Mouse (Mus musculus): ENCODE data around the gene Kbtbd3. TPM values are rescaled to one million over a fixed set of nuclear protein-coding genes. Genes with fewer than 3 reads are reported as not detected.

The Kbtbd3 gene
- 3.5 and 4.4 TPM in 2 replicates for polyA plus RNA-seq (2012; ENCODE audit: insufficient read depth, insufficient read length, missing spikeins)

- peak within 1 kb of the TSS; percentile 99 for H3K4me3 ChIP-seq (ENCODE audit: insufficient read depth, low read length)
- TF ChIP-seq POLR2A (IDR thresholded peaks at IDR 0.05; ENCODE audit: borderline replicate concordance, low read depth, low read length), result no peak
- no peak for TF ChIP-seq CTCF (IDR thresholded peaks at IDR 0.05; ENCODE audit: low read depth, low read length)
These were observed at the start of gene Kbtbd3, which contains the start of gene Aasdhppt for GRCm38 (mm10) chr9:4309351-4310085. TSS of gene Kbtbd3 (plus strand) at chr9:4309833. TSS of gene Aasdhppt (minus strand) at chr9:4309471.

GRCm38 (mm10) chr9:4259841-4260745 lies 49.5 kb upstream of the Kbtbd3 start:
- H3K27ac ChIP-seq (ENCODE audit: insufficient read depth, low read depth, low read length), result no peak overlapping the region
- no peak for TF ChIP-seq POLR2A (IDR thresholded peaks at IDR 0.05; ENCODE audit: borderline replicate concordance, low read depth, low read length)
- no peak for TF ChIP-seq CTCF (IDR thresholded peaks at IDR 0.05; ENCODE audit: low read depth, low read length)
- no peaks in the 10 kb centered on the region for H3K4me1 ChIP-seq (ENCODE audit: control insufficient read depth, insufficient read depth, low read length)
- no peak overlapping the region for H3K4me3 ChIP-seq (ENCODE audit: insufficient read depth, low read length)

More at GRCm38 (mm10) chr9:4309351-4310085, at the start of gene Kbtbd3, which contains the start of gene Aasdhppt:
- Histone ChIP-seq H3K4me1 (ENCODE audit: control insufficient read depth, insufficient read depth, low read length) (peaks cover 5% of the 10 kb centered on the region), H3K27ac (ENCODE audit: insufficient read depth, low read depth, low read length) (peak within 1 kb of the TSS; percentile 71)

- no peak overlapping the region for H3K27ac ChIP-seq (ENCODE audit: insufficient read depth, low read depth, low read length)
- H3K4me3 ChIP-seq (ENCODE audit: insufficient read depth, low read length), result no peak overlapping the region
- no peaks in the 10 kb centered on the region for H3K4me1 ChIP-seq (ENCODE audit: control insufficient read depth, insufficient read depth, low read length)
- TF ChIP-seq POLR2A (IDR thresholded peaks at IDR 0.05; ENCODE audit: borderline replicate concordance, low read depth, low read length) (no peak), CTCF (IDR thresholded peaks at IDR 0.05; ENCODE audit: low read depth, low read length) (no peak)
These were observed 48.9 kb upstream of the Kbtbd3 start for GRCm38 (mm10) chr9:4260746-4261090.

- TF ChIP-seq POLR2A (IDR thresholded peaks at IDR 0.05; ENCODE audit: borderline replicate concordance, low read depth, low read length), result no peak
- no peak for TF ChIP-seq CTCF (IDR thresholded peaks at IDR 0.05; ENCODE audit: low read depth, low read length)
- H3K4me1 ChIP-seq (ENCODE audit: control insufficient read depth, insufficient read depth, low read length), result no peaks in the 10 kb centered on the region
- H3K4me3 ChIP-seq (ENCODE audit: insufficient read depth, low read length), result no peak overlapping the region
- H3K27ac ChIP-seq (ENCODE audit: insufficient read depth, low read depth, low read length), result no peak overlapping the region
These were observed 42.8 kb upstream of the Kbtbd3 start for GRCm38 (mm10) chr9:4266881-4267280.

- TF ChIP-seq POLR2A (IDR thresholded peaks at IDR 0.05; ENCODE audit: borderline replicate concordance, low read depth, low read length) (no peak), CTCF (IDR thresholded peaks at IDR 0.05; ENCODE audit: low read depth, low read length) (no peak)
- Histone ChIP-seq H3K4me3 (ENCODE audit: insufficient read depth, low read length) (no peak overlapping the region), H3K4me1 (ENCODE audit: control insufficient read depth, insufficient read depth, low read length) (no peaks in the 10 kb centered on the region), H3K27ac (ENCODE audit: insufficient read depth, low read depth, low read length) (no peak overlapping the region)
These were observed 25.8 kb upstream of the Kbtbd3 start for GRCm38 (mm10) chr9:4283850-4284249.

- Histone ChIP-seq H3K4me3 (ENCODE audit: insufficient read depth, low read length) (no peak overlapping the region), H3K27ac (ENCODE audit: insufficient read depth, low read depth, low read length) (no peak overlapping the region)
- no peak for TF ChIP-seq CTCF (IDR thresholded peaks at IDR 0.05; ENCODE audit: low read depth, low read length)
- TF ChIP-seq POLR2A (IDR thresholded peaks at IDR 0.05; ENCODE audit: borderline replicate concordance, low read depth, low read length), result no peak
These were observed 9.2 kb upstream of the Kbtbd3 start for GRCm38 (mm10) chr9:4300466-4300865.

GRCm38 (mm10) chr9:4304867-4305266 lies 4.8 kb upstream of the Kbtbd3 start:
- H3K27ac ChIP-seq (ENCODE audit: insufficient read depth, low read depth, low read length), result no peak overlapping the region
- H3K4me3 ChIP-seq (ENCODE audit: insufficient read depth, low read length), result no peak overlapping the region
- TF ChIP-seq CTCF (IDR thresholded peaks at IDR 0.05; ENCODE audit: low read depth, low read length), result no peak
- no peak for TF ChIP-seq POLR2A (IDR thresholded peaks at IDR 0.05; ENCODE audit: borderline replicate concordance, low read depth, low read length)
- H3K4me1 ChIP-seq (ENCODE audit: control insufficient read depth, insufficient read depth, low read length), result peaks cover 2% of the 10 kb centered on the region; the same call in 1 of the 2 replicates

More at GRCm38 (mm10) chr9:4300466-4300865, 9.2 kb upstream of the Kbtbd3 start:
- no peaks in the 10 kb centered on the region for H3K4me1 ChIP-seq (ENCODE audit: control insufficient read depth, insufficient read depth, low read length)

- peak overlapping the region; percentile 71 for H3K27ac ChIP-seq (ENCODE audit: insufficient read depth, low read depth, low read length)
- peak overlapping the region; percentile 99 for H3K4me3 ChIP-seq (ENCODE audit: insufficient read depth, low read length)
- peaks cover 5% of the 10 kb centered on the region for H3K4me1 ChIP-seq (ENCODE audit: control insufficient read depth, insufficient read depth, low read length)
- TF ChIP-seq CTCF (IDR thresholded peaks at IDR 0.05; ENCODE audit: low read depth, low read length) (no peak), POLR2A (IDR thresholded peaks at IDR 0.05; ENCODE audit: borderline replicate concordance, low read depth, low read length) (no peak)
These were observed 844 bp upstream of the Kbtbd3 start for GRCm38 (mm10) chr9:4308628-4309350.

- no peak overlapping the region for H3K27ac ChIP-seq (ENCODE audit: insufficient read depth, low read depth, low read length)
- H3K4me1 ChIP-seq (ENCODE audit: control insufficient read depth, insufficient read depth, low read length), result peaks cover 5% of the 10 kb centered on the region
- no peak overlapping the region for H3K4me3 ChIP-seq (ENCODE audit: insufficient read depth, low read length)
- no peak for TF ChIP-seq POLR2A (IDR thresholded peaks at IDR 0.05; ENCODE audit: borderline replicate concordance, low read depth, low read length)
- TF ChIP-seq CTCF (IDR thresholded peaks at IDR 0.05; ENCODE audit: low read depth, low read length), result no peak
These were observed 1.1 kb downstream of the Kbtbd3 start for GRCm38 (mm10) chr9:4310706-4311105.
